Mouse (Mus musculus) limb, embryonic 11.5 days (tissue): ENCODE data around the gene Resp18. TPM values are rescaled to one million over a fixed set of nuclear protein-coding genes. Genes with fewer than 3 reads are reported as not detected.

Experiments
- ATAC-seq: fragments of 200-750 bp; cut with Nextera tagmentation; 2 replicates; pipeline ENCODE4 v1.8.0; 2017; ENCODE audit warnings: low read depth; ENCODE audit not compliant: insufficient number of reproducible peaks, low FRiP score, low TSS enrichment
- DNase-seq: peaks from one replicate; pipeline ENCODE4 v3.0.0-alpha.2; 2015; ENCODE audit warnings: low spot score
- H3K27ac ChIP-seq: fragments of 300-500 bp; sonication (generic); replicated peaks from 2 replicates; pipeline ENCODE4 v1.5.1; 2014; ENCODE audit warnings: low read depth, mild to moderate bottlenecking, low read length
- H3K27me3 ChIP-seq: fragments of 300-500 bp; sonication (generic); 2 replicates; pipeline ENCODE4 v1.6.1; 2014; ENCODE audit warnings: mild to moderate bottlenecking, low read length, mixed read lengths; ENCODE audit not compliant: control insufficient read depth, insufficient read depth
- H3K36me3 ChIP-seq: fragments of 300-500 bp; sonication (generic); 2 replicates; pipeline ENCODE4 v1.6.1; 2014; ENCODE audit warnings: mild to moderate bottlenecking, low read length, moderate library complexity, mixed read lengths; ENCODE audit not compliant: control insufficient read depth, insufficient read depth
- H3K4me1 ChIP-seq: fragments of 300-500 bp; sonication (generic); 2 replicates; pipeline ENCODE4 v1.6.1; 2014; ENCODE audit warnings: low read length, mixed read lengths; ENCODE audit not compliant: control insufficient read depth, insufficient read depth
- H3K4me2 ChIP-seq: fragments of 300-500 bp; sonication (generic); 2 replicates; pipeline ENCODE4 v1.6.1; 2014; ENCODE audit warnings: low read depth, mild to moderate bottlenecking, moderate library complexity; ENCODE audit not compliant: severe bottlenecking
- H3K4me3 ChIP-seq: fragments of 300-500 bp; sonication (generic); 2 replicates; pipeline ENCODE4 v1.5.1; 2014; ENCODE audit warnings: low read depth, low read length
- H3K9ac ChIP-seq: fragments of 300-500 bp; sonication (generic); 2 replicates; pipeline ENCODE4 v1.6.1; 2014; ENCODE audit warnings: mild to moderate bottlenecking, low read length
- H3K9me3 ChIP-seq: fragments of 300-500 bp; sonication (generic); 2 replicates; pipeline ENCODE4 v1.6.1; 2016; ENCODE audit warnings: low read length; ENCODE audit not compliant: control insufficient read depth
- whole genome bisulfite sequencing: fragments of 180-500 bp; shearing (Covaris S2); extraction: QIAGEN DNeasy Blood & Tissue Kit; methylation state at CpG from one replicate; pipeline ENCODE4 v1.1.7; 2014; 5-methylcytosine and 5-hydroxymethylcytosine counted together
- polyA plus RNA-seq: library from polyadenylated mRNA; unstranded; fragments of >200 nt; fragmentation: Nextera tagmentation; extraction: Ambion mirVana; gene quantifications from 2 replicates; pipeline ENCODE4 v1.2.1, GENCODE M21; 2014

The Resp18 gene
- not detected in 2 replicates for polyA plus RNA-seq

GRCm38 (mm10) chr1:75278228-75278627 lies at the start of gene Resp18:
TSS of gene Resp18 (minus strand) at chr1:75278415.
- Histone ChIP-seq H3K27me3 (peaks cover 9% of the 10 kb centered on the region; the same call in 1 of the 2 replicates), H3K36me3 (no peaks in the 10 kb centered on the region), H3K27ac (no peak within 1 kb of the TSS), H3K9ac (no peak within 1 kb of the TSS), H3K4me2 (no peak within 1 kb of the TSS), H3K9me3 (no peaks in the 10 kb centered on the region), H3K4me3 (no peak within 1 kb of the TSS), H3K4me1 (no peaks in the 10 kb centered on the region)
- no peak for ATAC-seq
- no peak for DNase-seq
- WGBS = 4% methylated on average over 13 of the region's 13 CpGs

- H3K9ac ChIP-seq = no peak overlapping the region
- no peaks in the 10 kb centered on the region for H3K27me3 ChIP-seq
- DNase-seq (no peak), ATAC-seq (no peak)
- H3K4me2 ChIP-seq = no peak overlapping the region
- H3K36me3 ChIP-seq = no peaks in the 10 kb centered on the region
- no peak overlapping the region for H3K4me3 ChIP-seq
- no peak overlapping the region for H3K27ac ChIP-seq
- no peaks in the 10 kb centered on the region; the same call in 1 of the 2 replicates for H3K9me3 ChIP-seq
- no peaks in the 10 kb centered on the region for H3K4me1 ChIP-seq
Observed at GRCm38 (mm10) chr1:75327461-75327860, 49.2 kb upstream of the Resp18 start.

DNA sequence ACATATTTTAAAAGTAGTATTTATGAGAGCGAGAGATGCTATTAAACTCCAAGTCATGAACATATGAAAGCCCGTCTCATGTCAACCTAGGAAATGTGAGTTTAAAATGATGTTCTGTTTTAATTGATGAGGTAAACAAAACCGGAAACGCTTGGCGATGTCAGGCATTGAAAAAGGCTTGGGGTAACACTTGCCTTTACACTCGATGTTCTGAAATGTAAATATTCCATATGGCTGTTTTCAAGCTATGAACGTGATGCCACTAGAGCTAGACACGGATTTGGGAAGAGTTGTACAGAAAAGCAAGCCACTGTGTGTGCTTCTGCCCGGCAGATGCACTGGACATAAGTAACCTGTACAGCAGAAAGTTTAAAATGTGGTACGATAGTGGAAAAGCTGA lies 41.0 kb upstream of the Resp18 start:
- no peaks in the 10 kb centered on the region for H3K27me3 ChIP-seq
- no peak overlapping the region for H3K9ac ChIP-seq
- H3K9me3 ChIP-seq = no peaks in the 10 kb centered on the region
- ATAC-seq (no peak), DNase-seq (no peak)
- 92% methylated on average over 10 of the region's 10 CpGs for WGBS
- H3K4me1 ChIP-seq = peaks cover 5% of the 10 kb centered on the region; the same call in 1 of the 2 replicates
- no peak overlapping the region for H3K4me3 ChIP-seq
- no peaks in the 10 kb centered on the region; the same call in 1 of the 2 replicates for H3K36me3 ChIP-seq
- no peak overlapping the region for H3K4me2 ChIP-seq
- H3K27ac ChIP-seq = no peak overlapping the region

GRCm38 (mm10) chr1:75318736-75319135 lies 40.5 kb upstream of the Resp18 start:
- 91% methylated on average over 4 of the region's 4 CpGs for WGBS
- DNase-seq (no peak), ATAC-seq (no peak)
- H3K27ac ChIP-seq = no peak overlapping the region
- peaks cover 5% of the 10 kb centered on the region; the same call in 1 of the 2 replicates for H3K4me1 ChIP-seq
- no peak overlapping the region for H3K4me2 ChIP-seq
- no peaks in the 10 kb centered on the region for H3K27me3 ChIP-seq
- no peak overlapping the region for H3K4me3 ChIP-seq
- no peak overlapping the region for H3K9ac ChIP-seq
- H3K36me3 ChIP-seq = no peaks in the 10 kb centered on the region; the same call in none of the 2 replicates
- no peaks in the 10 kb centered on the region for H3K9me3 ChIP-seq

DNA sequence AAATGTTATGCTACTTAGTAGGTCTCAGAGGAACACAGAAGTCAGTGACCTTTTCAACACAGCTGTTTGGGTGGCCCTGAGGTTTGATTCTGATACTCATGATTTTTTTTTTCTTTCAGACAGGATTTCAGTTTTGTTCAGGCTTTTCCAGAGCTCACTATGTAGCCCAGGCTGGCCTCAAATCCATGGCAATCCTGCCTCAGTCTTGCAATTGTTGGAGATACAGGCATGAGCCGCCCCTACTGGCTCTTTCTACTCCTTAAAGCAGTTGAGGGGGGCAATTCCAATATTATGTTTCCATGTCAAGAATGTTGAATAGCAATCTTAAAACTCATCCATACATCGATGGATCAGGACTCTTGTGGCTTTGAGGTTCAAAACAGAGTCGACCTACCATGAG lies 40.1 kb upstream of the Resp18 start:
- DNase-seq (peak; percentile 32), ATAC-seq (no peak)
- Histone ChIP-seq H3K4me1 (peaks cover 5% of the 10 kb centered on the region; the same call in 1 of the 2 replicates), H3K9me3 (no peaks in the 10 kb centered on the region), H3K4me2 (peak overlapping the region; percentile 33; the same call in 1 of the 2 replicates), H3K9ac (no peak overlapping the region), H3K27me3 (no peaks in the 10 kb centered on the region), H3K4me3 (0 out of 2 replicates have a peak overlapping the region, but pooled peaks have one; percentile 6), H3K36me3 (peaks cover 3% of the 10 kb centered on the region), H3K27ac (0 out of 2 replicates have a peak overlapping the region, but pooled peaks have one; percentile 36)
- WGBS = 75% methylated on average over 3 of the region's 3 CpGs

- DNase-seq (peak; percentile 100), ATAC-seq (peak; percentile 98)
- H3K27me3 ChIP-seq = no peaks in the 10 kb centered on the region
- H3K27ac ChIP-seq = peak within 1 kb of the TSS; percentile 73
- under 1% methylated on average over 92 of the region's 92 CpGs for WGBS
- peaks cover 6% of the 10 kb centered on the region for H3K36me3 ChIP-seq
- peaks cover 5% of the 10 kb centered on the region; the same call in 1 of the 2 replicates for H3K4me1 ChIP-seq
- no peaks in the 10 kb centered on the region for H3K9me3 ChIP-seq
- H3K9ac ChIP-seq = peak within 1 kb of the TSS; percentile 66; the same call in 1 of the 2 replicates
- H3K4me2 ChIP-seq = peak within 1 kb of the TSS; percentile 79
- peak within 1 kb of the TSS; percentile 65 for H3K4me3 ChIP-seq
Observed at GRCm38 (mm10) chr1:75317241-75318201, 39.3 kb upstream of the Resp18 start, which contains the start of gene Dnpep. TSS of gene Dnpep (minus strand) at chr1:75317990.

DNA sequence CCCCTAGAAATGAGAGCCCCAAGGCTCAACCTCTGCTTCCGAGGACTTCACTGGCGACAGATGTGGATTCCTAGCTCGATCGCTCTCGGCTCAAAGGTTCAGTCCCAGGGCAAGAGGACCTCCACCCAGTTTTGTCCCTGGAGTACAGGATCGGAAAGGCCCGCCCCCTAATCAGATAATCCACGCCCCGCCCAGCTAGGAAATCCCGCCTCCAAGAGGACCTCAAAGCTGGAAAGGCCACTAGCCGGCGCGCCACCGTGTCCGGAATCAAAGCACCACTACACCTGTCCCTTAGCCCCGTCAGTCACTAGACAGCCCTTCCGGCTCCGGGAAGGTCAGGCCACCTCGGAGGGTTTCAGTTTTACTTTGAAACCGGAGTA lies 38.6 kb upstream of the Resp18 start:
- DNase-seq (peak; percentile 88), ATAC-seq (peak; percentile 36)
- peak overlapping the region; percentile 79 for H3K4me2 ChIP-seq
- no peaks in the 10 kb centered on the region for H3K27me3 ChIP-seq
- H3K27ac ChIP-seq = peak overlapping the region; percentile 73
- H3K9me3 ChIP-seq = no peaks in the 10 kb centered on the region
- H3K4me1 ChIP-seq = peaks cover 5% of the 10 kb centered on the region; the same call in 1 of the 2 replicates
- H3K36me3 ChIP-seq = peaks cover 9% of the 10 kb centered on the region
- peak overlapping the region; percentile 66 for H3K9ac ChIP-seq
- H3K4me3 ChIP-seq = peak overlapping the region; percentile 65
- WGBS = under 1% methylated on average over 20 of the region's 20 CpGs
